Mouse (Mus musculus) layer of hippocampus, adult 11-12 months (tissue): ENCODE data around the gene Rnf26.
A peak's percentile ranks its signal among the peaks of the same experiment; 100 is the strongest.
"Not testable (repeated sequence)": the region's sequence is repeated elsewhere in the genome, so short reads cannot be mapped to it uniquely, and the experiment has no call there.

Source experiments
- DNase-seq: peaks from one replicate; pipeline ENCODE4 v3.0.0; 2022; ENCODE audit warnings: low spot score

The Rnf26 gene

GRCm38 (mm10) chr9:44125026-44125425 lies 11.7 kb upstream of the Rnf26 start:
- no peak for DNase-seq

DNA sequence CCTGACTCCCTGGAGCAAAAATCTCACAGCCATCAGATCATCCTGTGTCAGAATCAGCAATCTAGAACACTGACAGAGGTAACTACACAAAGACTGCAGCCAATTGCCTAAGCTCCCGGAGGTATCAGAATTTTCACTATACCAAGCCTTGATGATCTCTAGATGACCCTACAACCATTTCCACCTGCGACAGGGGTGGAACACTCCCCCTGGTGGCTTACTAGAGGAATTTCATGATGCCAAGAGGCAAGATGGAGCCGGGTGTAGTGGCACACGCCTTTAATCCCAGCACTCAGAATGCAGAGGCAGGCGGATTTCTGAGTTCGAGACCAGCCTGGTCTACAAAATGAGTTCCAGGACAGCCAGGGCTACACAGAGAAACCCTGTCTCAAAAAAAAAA lies 11.0 kb upstream of the Rnf26 start:
- no peak for DNase-seq

DNA sequence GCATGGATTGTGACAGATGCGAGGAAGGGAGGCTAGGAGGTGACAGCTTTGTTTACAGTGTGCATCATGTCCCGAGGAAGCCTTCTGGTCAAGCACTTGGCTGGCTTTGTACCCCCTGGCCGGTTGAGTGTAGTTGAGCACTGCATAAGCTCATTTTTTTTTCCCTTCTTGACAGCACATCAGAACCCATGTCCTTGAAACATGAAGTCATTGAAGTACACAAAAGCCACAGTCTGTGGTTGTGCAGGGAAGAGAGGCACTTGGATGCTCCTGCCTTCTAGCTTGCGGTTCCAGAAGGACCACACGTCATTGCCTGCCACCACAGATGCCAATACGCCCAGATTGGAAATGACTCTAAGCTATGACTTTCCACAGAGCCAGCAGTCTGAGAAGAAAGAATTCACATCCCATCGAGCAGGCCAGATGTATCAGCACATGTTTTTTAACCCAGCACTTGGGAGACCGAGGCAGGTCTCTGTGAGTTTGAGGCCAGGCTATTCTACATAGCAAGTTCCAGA lies 6.7 kb upstream of the Rnf26 start:
- no peak for DNase-seq

GRCm38 (mm10) chr9:44119011-44119410 lies 5.7 kb upstream of the Rnf26 start:
- no peak for DNase-seq

DNA sequence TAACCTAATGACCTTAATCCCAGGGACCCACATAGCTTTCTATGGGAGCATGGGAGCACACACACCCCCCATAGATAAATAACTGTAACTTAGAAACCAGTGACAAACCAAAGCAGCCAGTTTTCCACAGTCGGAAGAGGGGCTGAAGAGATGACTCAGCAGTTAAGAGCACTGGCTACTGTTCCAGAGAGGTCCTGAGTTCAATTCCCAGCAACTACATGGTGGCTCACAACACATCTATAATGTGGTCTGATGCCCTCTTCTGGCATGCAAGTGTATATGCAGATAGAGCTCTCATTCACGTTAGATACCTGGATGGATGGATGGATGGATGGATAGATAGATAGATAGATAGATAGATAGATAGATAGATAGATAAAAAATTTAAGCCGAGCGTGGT lies 2.9 kb upstream of the Rnf26 start:
- no peak for DNase-seq

DNA sequence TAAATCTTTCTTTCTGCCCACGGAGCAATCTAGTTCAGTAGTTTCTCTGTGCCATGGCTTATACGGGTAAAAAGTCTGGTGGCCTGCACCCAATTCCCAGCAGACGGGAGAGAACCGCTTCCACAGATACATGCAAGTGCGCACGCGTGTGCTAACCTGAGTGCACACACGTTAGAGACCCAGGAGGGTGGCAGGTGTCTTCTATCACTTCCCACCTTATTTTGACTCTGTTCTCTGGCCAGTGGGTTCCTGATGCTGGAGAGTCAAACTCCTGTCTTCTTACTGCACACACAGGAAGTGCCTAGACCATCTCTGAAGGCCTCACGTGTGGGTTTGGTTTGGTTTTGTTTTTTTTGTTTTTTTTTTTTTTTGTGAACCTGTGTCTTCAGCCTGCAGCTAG lies 2.3 kb upstream of the Rnf26 start:
- no peak for DNase-seq

DNA sequence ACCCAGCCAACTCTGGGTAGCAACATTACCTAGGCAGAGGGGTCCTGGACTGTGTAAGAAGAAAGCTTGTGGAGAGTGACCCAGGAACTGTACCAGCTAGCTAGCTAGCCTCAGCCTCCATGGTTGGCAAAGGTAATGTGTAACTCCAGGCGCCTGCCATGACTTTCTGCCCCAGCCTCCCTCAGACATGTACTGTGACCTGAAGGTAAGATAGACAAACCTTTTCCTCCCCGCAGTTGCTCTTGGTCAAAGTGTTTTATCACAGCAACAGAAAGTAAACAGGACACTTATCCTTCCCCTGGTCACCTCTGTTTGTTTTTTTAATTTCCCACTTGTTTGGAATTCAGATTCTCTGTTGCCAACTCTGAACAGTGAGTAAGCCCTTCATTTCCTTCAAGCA lies 1.1 kb upstream of the Rnf26 start:
- no peak for DNase-seq

DNA sequence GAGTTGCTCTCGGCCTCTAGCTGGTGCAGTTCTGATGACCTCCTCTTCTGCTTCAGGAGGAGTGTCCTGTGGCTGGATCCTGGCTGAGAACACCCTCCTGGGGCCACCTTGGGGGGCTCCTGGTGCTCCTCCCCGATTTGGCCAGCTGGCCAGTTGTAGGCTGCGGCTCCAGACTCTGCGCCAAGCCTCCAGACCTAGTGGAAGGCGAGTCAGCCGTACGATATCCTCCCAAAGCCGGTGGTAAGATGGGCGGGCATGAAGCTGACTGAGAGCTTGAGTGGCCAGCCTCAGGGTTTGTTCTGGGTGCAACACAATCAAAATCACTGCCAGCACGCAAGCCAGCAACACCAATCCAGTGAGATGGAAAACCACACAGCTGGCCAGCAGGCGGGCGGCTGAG lies 1.4 kb downstream of the Rnf26 start:
- not testable (repeated sequence) for DNase-seq

- DNase-seq = peak; percentile 88
Measured at GRCm38 (mm10) chr9:44109360-44110095, 3.8 kb downstream of the Rnf26 start.

DNA sequence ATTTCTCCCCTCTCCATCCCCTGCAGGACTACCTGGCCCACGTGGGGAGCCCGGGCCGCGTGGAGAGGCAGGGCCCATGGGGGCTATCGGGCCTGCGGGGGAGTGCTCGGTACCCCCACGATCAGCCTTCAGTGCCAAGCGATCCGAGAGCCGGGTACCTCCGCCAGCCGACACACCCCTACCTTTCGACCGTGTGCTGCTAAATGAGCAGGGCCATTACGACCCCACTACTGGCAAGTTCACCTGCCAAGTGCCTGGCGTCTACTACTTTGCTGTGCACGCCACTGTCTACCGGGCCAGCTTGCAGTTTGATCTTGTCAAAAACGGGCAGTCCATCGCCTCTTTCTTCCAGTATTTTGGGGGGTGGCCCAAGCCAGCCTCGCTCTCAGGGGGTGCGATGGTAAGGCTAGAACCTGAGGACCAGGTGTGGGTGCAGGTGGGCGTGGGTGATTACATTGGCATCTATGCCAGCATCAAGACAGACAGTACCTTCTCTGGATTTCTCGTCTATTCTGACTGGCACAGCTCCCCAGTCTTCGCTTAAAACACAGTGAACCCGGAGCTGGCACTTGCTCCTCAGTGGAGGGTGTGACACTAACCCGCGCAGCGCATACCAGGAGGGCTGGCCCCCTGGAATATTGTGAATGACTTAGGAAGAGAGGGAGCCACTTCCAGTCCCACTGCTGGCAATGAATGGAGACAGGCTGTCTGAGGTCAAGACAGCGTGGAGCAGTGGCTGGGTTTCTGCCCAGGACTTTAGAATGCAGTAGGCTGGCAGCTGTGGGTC lies 4.9 kb downstream of the Rnf26 start:
- DNase-seq = no peak

GRCm38 (mm10) chr9:44107557-44108179 lies 5.6 kb downstream of the Rnf26 start:
- DNase-seq = no peak

DNA sequence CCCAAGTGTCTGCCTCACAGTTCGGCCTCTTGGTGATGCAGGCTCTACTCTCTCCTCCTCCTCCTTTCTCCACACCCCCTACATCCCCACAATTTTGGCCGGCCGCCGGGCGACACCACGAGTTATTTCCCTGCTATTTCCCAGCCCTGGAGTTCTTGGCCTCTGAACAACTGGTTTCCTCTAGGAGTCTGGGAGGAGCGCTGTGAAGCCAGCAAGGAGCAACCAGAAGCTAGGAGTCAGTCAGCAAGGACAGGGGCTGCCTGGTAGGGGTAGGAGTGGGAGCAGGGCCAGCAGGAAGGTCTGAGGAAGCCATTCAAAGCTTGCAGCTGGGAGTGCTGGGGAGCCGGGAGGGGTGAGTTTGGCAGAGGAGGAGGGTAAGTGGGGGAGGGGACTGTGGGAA lies 6.2 kb downstream of the Rnf26 start, which contains the start of gene C1qtnf5:
C1qtnf5 (plus strand) TSS at position 136 of the 400 bp plus-strand sequence.
- peak; percentile 77 for DNase-seq

DNA sequence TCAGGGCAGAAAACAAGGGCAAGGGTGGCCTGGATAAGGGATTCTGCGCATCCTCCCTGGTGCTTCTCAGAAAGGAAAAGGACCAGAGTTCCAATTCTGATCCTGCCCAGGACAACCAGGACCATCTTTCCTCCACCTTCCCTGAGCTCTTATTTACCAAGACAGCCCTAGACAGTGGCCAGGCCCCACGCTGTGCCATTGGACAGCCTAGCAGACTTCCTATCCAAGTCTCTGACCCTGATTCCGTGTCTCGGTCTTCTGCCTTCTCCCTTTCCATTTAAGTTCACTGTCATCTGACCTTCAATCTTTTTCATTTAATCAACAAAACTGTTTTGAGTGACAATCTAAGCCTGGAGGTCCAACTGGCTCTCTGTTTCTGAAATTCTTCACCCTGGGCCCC lies 6.7 kb downstream of the Rnf26 start:
- no peak for DNase-seq

DNA sequence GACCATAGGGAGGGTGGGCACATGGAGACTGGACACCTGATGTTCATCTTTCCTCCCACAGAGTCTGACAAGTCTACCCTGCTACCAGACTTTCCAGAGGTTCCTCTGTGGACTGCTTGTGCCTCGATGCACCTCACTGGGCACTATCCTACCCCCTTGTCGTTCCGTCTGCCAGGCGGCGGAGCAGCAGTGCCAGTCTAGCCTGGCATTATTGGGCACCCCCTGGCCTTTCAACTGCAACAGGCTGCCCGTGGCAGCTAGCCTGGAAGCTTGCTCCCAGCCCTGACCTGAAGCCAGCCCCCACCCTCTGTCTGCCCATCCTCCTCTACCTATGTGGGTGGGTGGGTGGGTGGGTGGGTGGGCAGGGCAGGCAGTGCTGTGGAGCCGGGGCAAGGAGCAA lies 7.1 kb downstream of the Rnf26 start:
- no peak for DNase-seq

- DNase-seq = no peak
Measured at GRCm38 (mm10) chr9:44105781-44106180, 7.5 kb downstream of the Rnf26 start.

- no peak for DNase-seq
Measured at GRCm38 (mm10) chr9:44104881-44105280, 8.4 kb downstream of the Rnf26 start.

GRCm38 (mm10) chr9:44101490-44101889 lies 11.8 kb downstream of the Rnf26 start, which contains the start of gene Mfrp:
Mfrp (plus strand) TSS chr9:44101729.
- no peak for DNase-seq

DNA sequence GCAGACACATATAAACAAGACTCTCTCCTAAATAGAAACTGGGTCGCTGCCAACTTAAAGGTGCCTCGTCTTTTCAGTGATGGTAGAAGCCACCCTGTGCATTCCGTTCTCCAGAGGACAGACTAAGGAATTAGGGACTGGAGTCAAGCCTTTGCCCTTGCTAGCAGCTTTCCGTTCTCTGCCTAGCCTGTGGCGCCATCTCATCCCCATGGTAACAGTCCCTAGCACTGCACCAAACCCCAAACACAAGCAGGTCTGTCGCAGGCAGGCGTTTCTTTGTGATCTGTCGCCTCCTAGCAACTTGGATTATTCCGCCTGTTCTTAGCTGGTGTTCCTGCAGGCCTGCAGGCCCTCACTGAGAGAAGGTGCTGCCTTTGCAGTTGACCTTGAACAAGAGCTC lies 16.8 kb downstream of the Rnf26 start:
- DNase-seq = peak; percentile 60

- no peak for DNase-seq
Measured at GRCm38 (mm10) chr9:44095781-44096180, 17.5 kb downstream of the Rnf26 start.

DNA sequence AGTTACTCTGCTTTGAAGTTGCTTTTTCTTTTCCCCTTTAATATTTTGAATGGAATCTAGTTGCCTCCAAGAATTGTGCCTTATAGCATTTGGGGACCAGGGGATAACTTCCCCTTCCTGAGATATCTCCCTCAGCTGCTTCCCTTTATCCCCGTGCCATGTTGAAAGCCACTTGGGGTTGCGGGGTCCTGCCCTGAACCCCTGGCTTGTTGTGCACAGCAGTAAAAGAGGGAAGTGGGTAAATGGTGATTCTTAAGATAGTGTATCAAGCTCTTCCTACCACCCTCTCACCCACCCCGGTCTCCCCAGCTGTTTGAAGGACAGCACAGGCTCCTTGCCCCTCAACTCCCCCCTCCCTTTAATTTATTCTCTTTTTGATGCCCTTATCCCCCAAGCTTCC lies 18.6 kb downstream of the Rnf26 start:
- DNase-seq = no peak

DNA sequence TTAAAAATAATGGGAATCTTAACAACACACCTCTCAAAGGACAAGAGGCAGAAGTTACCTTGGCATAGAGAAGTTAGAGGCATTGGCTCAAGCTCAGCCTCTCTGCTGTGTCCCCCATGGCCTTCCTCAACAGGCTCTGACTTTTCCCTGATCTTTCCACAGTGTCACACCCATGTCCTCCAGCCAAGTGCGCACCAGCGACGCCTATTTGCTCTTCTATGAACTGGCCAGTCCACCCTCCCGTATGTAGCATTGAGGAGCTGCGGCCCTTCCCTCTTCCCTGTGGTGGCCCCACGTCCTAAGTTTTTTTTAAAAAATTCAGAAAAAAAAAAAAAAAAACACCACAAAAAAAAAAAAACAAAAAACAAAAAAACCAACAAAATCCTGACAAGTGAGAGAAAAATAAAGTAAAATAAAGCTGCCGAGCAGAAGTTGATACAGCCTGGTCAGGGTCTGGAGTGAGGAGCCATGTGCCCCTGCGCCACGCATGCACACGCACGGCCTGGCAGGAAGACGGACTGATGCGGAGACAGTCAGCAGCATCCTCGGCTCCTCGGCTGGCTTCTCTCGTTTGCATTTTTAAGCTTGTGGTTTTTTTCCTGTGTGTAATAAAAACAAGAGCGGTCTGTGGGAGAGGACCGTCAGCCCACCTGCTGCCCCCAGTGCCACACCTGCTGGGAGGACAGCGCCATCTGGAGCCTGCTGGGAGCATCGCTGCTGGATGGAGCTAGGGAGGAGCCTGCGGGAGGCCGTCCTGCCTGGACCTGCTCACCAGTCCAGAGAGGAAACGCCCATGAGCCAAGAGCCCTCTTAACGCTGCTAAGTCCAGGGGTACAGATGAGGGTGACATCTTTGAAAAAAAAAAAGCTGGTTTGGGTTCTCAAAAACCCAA lies 19.5 kb downstream of the Rnf26 start:
- peak; percentile 86 for DNase-seq
